Comparison of ENCODE assay signal across 7 mouse cellular contexts in the genomic region with DNA sequence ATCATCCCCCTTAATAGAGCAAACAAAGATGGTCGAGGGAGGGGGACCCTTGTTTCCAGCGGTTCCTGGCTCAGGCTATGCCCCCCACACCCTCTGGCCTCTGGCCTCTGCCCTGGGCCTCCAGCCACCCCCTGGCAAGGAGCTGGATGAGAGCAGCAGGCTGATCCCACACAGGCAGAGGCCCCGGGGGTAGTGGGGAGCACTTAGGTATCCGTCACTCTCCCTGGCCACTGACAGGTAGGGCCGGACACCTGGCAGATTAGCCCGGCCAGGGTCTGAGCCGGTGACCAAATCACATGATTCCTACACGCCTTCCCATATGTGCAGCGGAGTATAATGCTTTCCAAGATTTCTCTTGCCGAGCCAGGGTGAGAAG. TPM values are rescaled to one million over a fixed set of nuclear protein-coding genes. Genes with fewer than 3 reads are reported as not detected.
DNase-seq lines count a peak whose midpoint lies in the region; ATAC-seq and TF ChIP-seq lines count a peak whose summit lies in the region.

No protein-coding gene starts in this region.

- DNase-seq in lung, postnatal 4 days = no peak
- no peak for DNase-seq in cerebellum, adult 9-11 months
- DNase-seq in c-Kit-positive CD71-positive TER-119-positive erythroid progenitor cells, embryonic 14.5 days (ENCODE audit: low spot score) = no peak

- H3K27me3 ChIP-seq in lung, embryonic 15.5 days = peaks cover 13% of the 10 kb centered on the region; the same call in 1 of the 2 replicates
- no peaks in the 10 kb centered on the region for H3K27me3 ChIP-seq in forebrain, embryonic 15.5 days
- H3K27me3 ChIP-seq in limb, embryonic 13.5 days = peaks cover 21% of the 10 kb centered on the region
- H3K27me3 ChIP-seq in small intestine, adult 2 months (ENCODE audit: control insufficient read depth, insufficient read depth, low read length) = peaks cover 8% of the 10 kb centered on the region; the same call in 1 of the 2 replicates

- peak overlapping the region; percentile 19; the same call in 1 of the 2 replicates for H3K9ac ChIP-seq in lung, embryonic 15.5 days
- peak overlapping the region; percentile 49 for H3K9ac ChIP-seq in forebrain, embryonic 15.5 days (replicated peaks)
- H3K9ac ChIP-seq in limb, embryonic 13.5 days = peak overlapping the region; percentile 65; the same call in 1 of the 2 replicates

- H3K4me1 ChIP-seq in lung, embryonic 15.5 days = peaks cover 19% of the 10 kb centered on the region
- H3K4me1 ChIP-seq in forebrain, embryonic 15.5 days = peaks cover 35% of the 10 kb centered on the region
- peaks cover 34% of the 10 kb centered on the region for H3K4me1 ChIP-seq in limb, embryonic 13.5 days
- H3K4me1 ChIP-seq in small intestine, adult 2 months (ENCODE audit: control insufficient read depth, insufficient read depth, insufficient read length, low read length) = peaks cover 6% of the 10 kb centered on the region

- WGBS in lung, embryonic 15.5 days = 51% methylated on average over 10 of the region's 10 CpGs
- 49% methylated on average over 10 of the region's 10 CpGs for WGBS in forebrain, embryonic 15.5 days
- WGBS in limb, embryonic 13.5 days = 45% methylated on average over 10 of the region's 10 CpGs
- 71% methylated on average over 10 of the region's 10 CpGs for WGBS in small intestine, adult 2 months

- H3K27ac ChIP-seq in lung, embryonic 15.5 days = no peak overlapping the region
- H3K27ac ChIP-seq in forebrain, embryonic 15.5 days (replicated peaks) = no peak overlapping the region
- no peak overlapping the region for H3K27ac ChIP-seq in limb, embryonic 13.5 days
- no peak overlapping the region for H3K27ac ChIP-seq in small intestine, adult 2 months (ENCODE audit: insufficient read depth, low read depth, low read length)

- peak overlapping the region; percentile 49 for H3K4me3 ChIP-seq in lung, embryonic 15.5 days
- H3K4me3 ChIP-seq in forebrain, embryonic 15.5 days = peak overlapping the region; percentile 50
- peak overlapping the region; percentile 60 for H3K4me3 ChIP-seq in limb, embryonic 13.5 days
- peak overlapping the region; percentile 64 for H3K4me3 ChIP-seq in small intestine, adult 2 months (ENCODE audit: low read depth, low read length)

- peak; percentile 17; the same call in 1 of the 2 replicates for ATAC-seq in lung, embryonic 15.5 days (ENCODE audit: borderline replicate concordance, extremely low read depth, low FRiP score, low TSS enrichment)
- ATAC-seq in forebrain, embryonic 15.5 days (replicated peaks) = peak; percentile 20; the same call in 1 of the 2 replicates
- ATAC-seq in limb, embryonic 13.5 days (ENCODE audit: low FRiP score, low read depth) = 0 out of 2 replicates have a peak, but pooled peaks have one; percentile 8

- peak overlapping the region; percentile 89 for H3K4me2 ChIP-seq in lung, embryonic 15.5 days
- H3K4me2 ChIP-seq in forebrain, embryonic 15.5 days (replicated peaks) = peak overlapping the region; percentile 58
- H3K4me2 ChIP-seq in limb, embryonic 13.5 days (replicated peaks) = peak overlapping the region; percentile 79

- no peaks in the 10 kb centered on the region for H3K9me3 ChIP-seq in lung, embryonic 15.5 days
- no peaks in the 10 kb centered on the region for H3K9me3 ChIP-seq in forebrain, embryonic 15.5 days
- no peaks in the 10 kb centered on the region for H3K9me3 ChIP-seq in limb, embryonic 13.5 days

- TF ChIP-seq POLR2A in small intestine, adult 2 months (IDR thresholded peaks at IDR 0.05; ENCODE audit: low read depth, low read length) = no peak

- no peaks in the 10 kb centered on the region for H3K36me3 ChIP-seq in lung, embryonic 15.5 days
- no peaks in the 10 kb centered on the region for H3K36me3 ChIP-seq in forebrain, embryonic 15.5 days
- no peaks in the 10 kb centered on the region for H3K36me3 ChIP-seq in limb, embryonic 13.5 days
- H3K36me3 ChIP-seq in small intestine, adult 2 months (ENCODE audit: control insufficient read depth, insufficient read depth, low read length) = no peaks in the 10 kb centered on the region

- TF ChIP-seq CTCF in small intestine, adult 2 months (IDR thresholded peaks at IDR 0.05; ENCODE audit: extremely low read depth, insufficient read length, insufficient replicate concordance, low read depth, low read length) = no peak

RNA-seq across cellular contexts. Expression of gene Prr5, which starts 5.7 kb away (rescaled TPM):
- 22.1 and 23.7 TPM in 2 replicates for polyA plus RNA-seq in lung, embryonic 15.5 days (2015; fragmentation: Nextera tagmentation; extraction: Ambion mirVana)
- polyA plus RNA-seq in forebrain, embryonic 15.5 days (2015; fragmentation: Nextera tagmentation; extraction: Ambion mirVana) = 11.5 and 11.8 TPM in 2 replicates
- polyA plus RNA-seq in limb, embryonic 13.5 days (2015; fragmentation: Nextera tagmentation; extraction: Ambion mirVana) = 31.1 and 31.8 TPM in 2 replicates
- 43.2 and 82.9 TPM in 2 replicates for polyA plus RNA-seq in small intestine, adult 2 months (2012; rRNA removed)

RNA-seq across cellular contexts. Expression of gene Arhgap8, which starts 56.2 kb away (rescaled TPM):
- polyA plus RNA-seq in lung, embryonic 15.5 days (2015; fragmentation: Nextera tagmentation; extraction: Ambion mirVana) = 21.1 and 25.5 TPM in 2 replicates
- polyA plus RNA-seq in forebrain, embryonic 15.5 days (2015; fragmentation: Nextera tagmentation; extraction: Ambion mirVana) = 0.27 and 0.60 TPM in 2 replicates
- polyA plus RNA-seq in limb, embryonic 13.5 days (2015; fragmentation: Nextera tagmentation; extraction: Ambion mirVana) = 6.7 and 7.5 TPM in 2 replicates
- 4.2 and 6.3 TPM in 2 replicates for polyA plus RNA-seq in small intestine, adult 2 months (2012; rRNA removed)
